Mouse (Mus musculus) ES-E14 (cell line): Measurements from ENCODE around the gene Hgfac. TPM values are rescaled to one million over a fixed set of nuclear protein-coding genes. Genes with fewer than 3 reads are reported as not detected.

Experiments used
- DNase-seq: peaks from one replicate; pipeline ENCODE4 v3.0.0-alpha.2; 2013; ENCODE audit warnings: low read depth, low spot score
- H3K27ac ChIP-seq: 2 replicates; pipeline ENCODE4 v1.5.1; 2012; ENCODE audit warnings: low read depth, mild to moderate bottlenecking, low read length, moderate library complexity, mixed read lengths; ENCODE audit not compliant: poor library complexity, insufficient read depth, severe bottlenecking
- H3K36me3 ChIP-seq: 2 replicates; pipeline ENCODE4 v1.6.1; 2012; ENCODE audit warnings: mild to moderate bottlenecking, low read length, moderate library complexity, mixed read lengths; ENCODE audit not compliant: control insufficient read depth, poor library complexity, insufficient read depth, severe bottlenecking
- H3K4me1 ChIP-seq, 2 experiments: fragments of 150-350 bp in 1 of 2; sonication (generic) in 1 of 2; 2 replicates each; pipeline ENCODE4 v1.6.1; 2012; ENCODE audit warnings: low read length in 2 of 2, mild to moderate bottlenecking in 1 of 2, mixed read lengths in 1 of 2; ENCODE audit not compliant: control insufficient read depth in 2 of 2, insufficient read depth in 2 of 2, poor library complexity in 1 of 2
- H3K4me3 ChIP-seq, 2 experiments: fragments of 150-350 bp in 1 of 2; sonication (generic) in 1 of 2; 2 replicates each; pipeline ENCODE4 v1.5.1; 2012; ENCODE audit warnings: low read length in 2 of 2, low read depth in 1 of 2, mild to moderate bottlenecking in 1 of 2, mixed read lengths in 1 of 2; ENCODE audit not compliant: insufficient read depth in 1 of 2, poor library complexity in 1 of 2, severe bottlenecking in 1 of 2
- H3K9ac ChIP-seq: 2 replicates; pipeline ENCODE4 v1.6.1; 2012; ENCODE audit warnings: low read depth, mild to moderate bottlenecking, low read length, mixed read lengths; ENCODE audit not compliant: poor library complexity, insufficient read depth, severe bottlenecking
- H3K9me3 ChIP-seq: fragments of 150-350 bp; sonication (generic); 2 replicates; pipeline ENCODE4 v1.6.1; 2012; ENCODE audit warnings: low read depth, mild to moderate bottlenecking, low read length; ENCODE audit not compliant: control insufficient read depth, insufficient read depth
- CHD2 ChIP-seq: IDR thresholded peaks from 2 replicates; pipeline ENCODE4 v1.6.1; 2014; ENCODE audit warnings: mild to moderate bottlenecking, low read depth, low read length, inconsistent platforms
- HCFC1 ChIP-seq: IDR thresholded peaks from 2 replicates; pipeline ENCODE4 v1.6.1; 2012; ENCODE audit warnings: low read length, inconsistent platforms, borderline replicate concordance; ENCODE audit not compliant: insufficient read depth
- MAFK ChIP-seq: IDR thresholded peaks from 2 replicates; pipeline ENCODE4 v1.6.1; 2014; ENCODE audit warnings: mild to moderate bottlenecking, low read depth, low read length, inconsistent platforms; ENCODE audit not compliant: insufficient read depth
- ZC3H11A ChIP-seq: IDR thresholded peaks from 2 replicates; pipeline ENCODE4 v1.6.1; 2012; ENCODE audit warnings: low read depth, mild to moderate bottlenecking, inconsistent platforms, low read length, borderline replicate concordance
- ZNF384 ChIP-seq: IDR thresholded peaks from 2 replicates; pipeline ENCODE4 v1.6.1; 2012; ENCODE audit warnings: low read depth, low read length, inconsistent platforms
- in situ Hi-C, 2 experiments: fragments of 600-800 bp; cut with MboI; formaldehyde crosslinking; loops; one replicate each; pipeline ENCODE4 v1.15.1; 2025; ENCODE audit warnings: low sequenced_read_pairs in 2 of 2, inconsistent platforms in 1 of 2; ENCODE audit not compliant: unreplicated experiment in 2 of 2
- total RNA-seq: library from RNA; depleted of rRNA; stranded (reverse); fragments of 300-350 nt; gene quantifications from 2 replicates; pipeline ENCODE4 v1.2.3, GENCODE M21; 2012

Gene Hgfac
- total RNA-seq, 1 experiment, result 0.58 TPM

DNA sequence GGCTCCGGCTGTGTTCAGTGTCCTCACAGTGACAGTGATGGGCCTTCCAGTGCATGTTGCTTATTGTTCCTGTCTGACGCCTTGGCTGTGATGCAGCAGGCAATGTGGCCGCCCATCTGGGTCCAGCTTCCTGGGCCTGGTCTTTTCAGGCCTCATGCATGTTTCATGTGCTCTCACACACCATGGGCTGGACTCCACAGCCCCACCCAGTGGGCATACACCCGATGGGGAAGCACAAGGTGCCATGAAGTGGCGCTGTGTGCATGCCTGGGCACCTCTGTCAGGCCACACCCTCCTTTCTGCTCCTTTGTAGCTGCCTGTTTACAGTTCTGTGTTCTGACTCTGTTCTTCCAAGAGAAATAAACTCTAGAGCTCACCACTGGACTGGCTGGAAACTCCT lies 8.2 kb upstream of the Hgfac start:
- Histone ChIP-seq H3K9ac (no peak overlapping the region), H3K36me3 (no peaks in the 10 kb centered on the region; the same call in 1 of the 2 replicates), H3K4me3 (no peak overlapping the region), H3K4me1 (peaks cover 0 to 5% of the 10 kb centered on the region in 2 experiments; a peak in 2 of 4 replicates), H3K27ac (no peak overlapping the region), H3K9me3 (no peaks in the 10 kb centered on the region)
- in situ Hi-C loops, result no loop called here
- no peak for DNase-seq
- TF ChIP-seq ZNF384, result no peak
- TF ChIP-seq MAFK, result no peak
- TF ChIP-seq CHD2, result no peak
- TF ChIP-seq ZC3H11A, result no peak
- no peak for TF ChIP-seq HCFC1

- Histone ChIP-seq H3K27ac (no peak overlapping the region), H3K4me1 (peaks cover 0 to 5% of the 10 kb centered on the region in 2 experiments; a peak in 2 of 4 replicates), H3K9ac (no peak overlapping the region), H3K4me3 (no peak overlapping the region), H3K9me3 (no peaks in the 10 kb centered on the region), H3K36me3 (no peaks in the 10 kb centered on the region)
- no peak for DNase-seq
- in situ Hi-C loops, result no loop called here
- TF ChIP-seq HCFC1 (no peak), ZC3H11A (no peak), MAFK (no peak), CHD2 (no peak)
Measured at GRCm38 (mm10) chr5:35033619-35034018, 7.7 kb upstream of the Hgfac start.

DNA sequence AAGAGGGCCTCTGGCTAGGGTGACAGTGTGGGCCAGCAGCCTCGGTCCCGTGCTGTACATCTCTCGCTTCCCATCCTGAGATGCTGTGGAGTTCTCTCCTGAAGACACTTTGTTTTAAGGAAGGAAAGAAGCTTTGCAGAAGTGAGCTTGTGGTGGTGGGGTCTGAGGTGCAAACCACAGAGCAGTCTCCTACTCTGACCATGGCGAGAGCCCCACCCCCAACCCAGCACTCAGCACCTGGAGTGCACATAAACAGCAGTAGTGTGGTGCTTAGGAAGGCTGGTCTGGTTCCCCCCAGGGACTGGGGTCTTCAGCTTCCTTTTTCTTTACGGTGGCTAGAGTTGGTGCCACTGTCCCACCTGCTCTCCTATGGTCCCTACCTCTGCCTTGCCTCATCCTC lies 6.2 kb upstream of the Hgfac start:
- in situ Hi-C loops, result no loop called here
- peaks cover 0 to 5% of the 10 kb centered on the region in 2 experiments; a peak in 2 of 4 replicates for H3K4me1 ChIP-seq
- no peaks in the 10 kb centered on the region for H3K36me3 ChIP-seq
- DNase-seq, result no peak
- no peak overlapping the region for H3K9ac ChIP-seq
- no peak overlapping the region for H3K27ac ChIP-seq
- TF ChIP-seq MAFK (no peak), HCFC1 (no peak), ZNF384 (no peak), ZC3H11A (no peak), CHD2 (no peak)
- H3K9me3 ChIP-seq, result no peaks in the 10 kb centered on the region
- H3K4me3 ChIP-seq, result no peak overlapping the region

- Histone ChIP-seq H3K9ac (no peak overlapping the region), H3K36me3 (no peaks in the 10 kb centered on the region), H3K9me3 (no peaks in the 10 kb centered on the region), H3K4me3 (no peak overlapping the region), H3K4me1 (peaks cover 0 to 5% of the 10 kb centered on the region in 2 experiments; a peak in 2 of 4 replicates), H3K27ac (no peak overlapping the region)
- in situ Hi-C loops, result no loop called here
- no peak for DNase-seq
- TF ChIP-seq HCFC1 (no peak), ZC3H11A (no peak), CHD2 (no peak), MAFK (no peak)
Measured at GRCm38 (mm10) chr5:35035795-35036194, 5.5 kb upstream of the Hgfac start.

DNA sequence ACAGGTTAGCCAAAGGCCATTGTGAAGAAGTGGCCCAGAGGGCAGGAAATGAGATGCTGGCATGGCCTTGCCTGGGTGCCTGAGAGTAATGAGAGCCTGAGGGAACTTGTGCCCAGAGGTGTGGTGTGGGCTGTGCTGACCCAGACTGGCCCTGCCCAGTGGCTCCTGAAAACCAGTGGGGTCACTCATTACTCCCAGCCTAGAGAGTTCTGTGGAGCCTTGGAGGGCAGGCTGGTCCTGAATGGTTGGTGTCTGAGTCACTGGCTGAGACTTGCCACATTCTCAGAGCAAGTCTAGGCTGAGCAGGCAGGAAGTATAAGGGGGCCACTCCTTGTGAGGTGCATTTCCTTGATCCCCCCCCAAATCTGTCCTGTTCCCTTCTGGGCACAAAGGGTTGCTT lies 3.9 kb upstream of the Hgfac start:
- DNase-seq, result no peak
- no peak for TF ChIP-seq CHD2
- TF ChIP-seq HCFC1, result no peak
- TF ChIP-seq ZNF384, result no peak
- no peak for TF ChIP-seq ZC3H11A
- no peak for TF ChIP-seq MAFK
- Histone ChIP-seq H3K9me3 (no peaks in the 10 kb centered on the region), H3K36me3 (no peaks in the 10 kb centered on the region), H3K4me1 (peaks cover 0 to 5% of the 10 kb centered on the region in 2 experiments; a peak in 2 of 4 replicates), H3K9ac (no peak overlapping the region), H3K4me3 (no peak overlapping the region), H3K27ac (no peak overlapping the region)
- in situ Hi-C loops, result no loop called here
